Mouse (Mus musculus): ENCODE measurements around the gene Foxk1.

GRCm38 (mm10) chr5:142432695-142433094, 31.4 kb downstream of the Foxk1 start:
- TF ChIP-seq CTCF (conservative IDR thresholded peaks at IDR 0.05; ENCODE audit: low read length) (no peak), POU5F1 (IDR thresholded peaks at IDR 0.05; ENCODE audit: borderline replicate concordance, low read length) (no peak)

Data from E14TG2a.4 (cell line).